Mouse (Mus musculus): ENCODE data around the gene Fam184a. TPM values are rescaled to one million over a fixed set of nuclear protein-coding genes. Genes with fewer than 3 reads are reported as not detected.
"Not testable (repeated sequence)": the region's sequence is repeated elsewhere in the genome, so short reads cannot be mapped to it uniquely, and the experiment has no call there.

Gene Fam184a
- polyA plus RNA-seq, 1 experiment from 2014 or later: 2.5 TPM

DNA sequence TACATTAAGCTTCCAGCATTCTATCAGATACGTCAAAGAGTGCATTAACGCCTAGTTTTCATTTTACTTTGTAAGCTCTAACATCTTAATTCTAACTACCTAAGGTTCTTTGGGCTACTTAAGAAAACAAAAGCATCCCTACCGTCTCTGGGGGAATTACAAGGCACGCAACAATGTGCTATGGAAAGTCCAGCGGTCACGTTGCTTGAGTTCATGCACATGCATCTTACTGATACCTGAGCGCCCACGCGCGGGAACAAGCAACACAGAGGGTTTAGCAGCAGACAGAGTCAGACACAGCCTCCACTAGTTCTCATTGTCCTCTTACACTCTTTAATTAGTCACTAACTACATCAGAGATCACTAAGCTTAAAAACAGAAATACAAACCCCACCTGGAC lies 116.8 kb downstream of the Fam184a start:
- Histone ChIP-seq H3K4me2 (no peak overlapping the region), H3K36me3 (no peaks in the 10 kb centered on the region), H3K4me1 (peaks cover 9% of the 10 kb centered on the region), H3K9me3 (no peaks in the 10 kb centered on the region), H3K4me3 (no peak overlapping the region), H3K9ac (no peak overlapping the region), H3K27ac (replicated peaks) (no peak overlapping the region), H3K27me3 (replicated peaks) (no peaks in the 10 kb centered on the region)
- WGBS: 78% methylated on average over 10 of the region's 10 CpGs
- ATAC-seq (ENCODE audit: extremely low read depth, insufficient number of reproducible peaks, low FRiP score, low TSS enrichment): no peak

DNA sequence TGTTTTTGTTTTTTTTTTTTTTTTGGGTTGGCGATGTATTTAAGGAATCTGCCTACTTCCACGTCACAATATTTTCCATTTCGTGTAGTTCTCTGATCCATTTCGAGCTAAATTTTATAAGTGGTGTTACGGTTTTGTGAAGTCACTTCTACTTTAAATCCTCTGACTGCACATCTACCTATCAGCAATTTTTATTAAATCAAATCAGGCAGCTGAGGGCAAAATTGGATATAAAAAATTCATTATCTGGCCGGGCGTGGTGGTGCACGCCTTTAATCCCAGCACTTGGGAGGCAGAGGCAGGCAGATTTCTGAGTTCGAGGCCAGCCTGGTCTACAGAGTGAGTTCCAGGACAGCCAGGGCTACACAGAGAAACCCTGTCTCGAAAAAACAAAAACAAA lies 120.6 kb downstream of the Fam184a start, which contains the start of gene Mcm9:
Mcm9 (minus strand) TSS at position 101 of the 400 bp plus-strand sequence.
- Histone ChIP-seq H3K4me1 (peaks cover 15% of the 10 kb centered on the region), H3K4me2 (peak within 1 kb of the TSS; percentile 67), H3K9ac (peak within 1 kb of the TSS; percentile 94), H3K4me3 (peak within 1 kb of the TSS; percentile 84), H3K27ac (replicated peaks) (peak within 1 kb of the TSS; percentile 94)
- H3K36me3 ChIP-seq; H3K27me3 ChIP-seq (replicated peaks); ATAC-seq (ENCODE audit: extremely low read depth, insufficient number of reproducible peaks, low FRiP score, low TSS enrichment); H3K9me3 ChIP-seq: not testable (repeated sequence)
- 53% methylated on average over 10 of the region's 10 CpGs for WGBS

DNA sequence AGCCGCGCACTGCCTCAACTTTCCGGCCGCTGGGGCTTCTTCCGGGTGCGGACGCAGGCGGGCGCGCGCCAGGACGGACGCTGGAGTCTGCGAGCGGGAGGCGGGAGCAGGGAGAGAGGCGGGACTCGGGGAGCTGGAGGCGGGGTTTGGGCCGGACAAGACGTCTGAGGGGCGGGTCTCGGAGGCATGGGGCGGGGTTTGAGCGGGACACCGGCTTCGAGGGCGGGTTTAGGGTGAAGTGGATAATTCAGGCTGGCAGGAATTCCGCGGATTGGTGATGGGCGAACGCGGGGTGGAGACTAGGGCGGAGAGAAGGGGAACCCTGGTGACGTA lies 121.0 kb downstream of the Fam184a start:
- no peaks in the 10 kb centered on the region for H3K27me3 ChIP-seq (replicated peaks)
- H3K9me3 ChIP-seq: no peaks in the 10 kb centered on the region
- H3K4me1 ChIP-seq: peaks cover 11% of the 10 kb centered on the region
- peak overlapping the region; percentile 67 for H3K4me2 ChIP-seq
- H3K9ac ChIP-seq: peak overlapping the region; percentile 94
- WGBS: under 1% methylated on average over 34 of the region's 35 CpGs
- peaks cover 10% of the 10 kb centered on the region for H3K36me3 ChIP-seq
- H3K4me3 ChIP-seq: peak overlapping the region; percentile 84
- ATAC-seq (ENCODE audit: extremely low read depth, insufficient number of reproducible peaks, low FRiP score, low TSS enrichment): peak; percentile 95
- peak overlapping the region; percentile 94 for H3K27ac ChIP-seq (replicated peaks)

DNA sequence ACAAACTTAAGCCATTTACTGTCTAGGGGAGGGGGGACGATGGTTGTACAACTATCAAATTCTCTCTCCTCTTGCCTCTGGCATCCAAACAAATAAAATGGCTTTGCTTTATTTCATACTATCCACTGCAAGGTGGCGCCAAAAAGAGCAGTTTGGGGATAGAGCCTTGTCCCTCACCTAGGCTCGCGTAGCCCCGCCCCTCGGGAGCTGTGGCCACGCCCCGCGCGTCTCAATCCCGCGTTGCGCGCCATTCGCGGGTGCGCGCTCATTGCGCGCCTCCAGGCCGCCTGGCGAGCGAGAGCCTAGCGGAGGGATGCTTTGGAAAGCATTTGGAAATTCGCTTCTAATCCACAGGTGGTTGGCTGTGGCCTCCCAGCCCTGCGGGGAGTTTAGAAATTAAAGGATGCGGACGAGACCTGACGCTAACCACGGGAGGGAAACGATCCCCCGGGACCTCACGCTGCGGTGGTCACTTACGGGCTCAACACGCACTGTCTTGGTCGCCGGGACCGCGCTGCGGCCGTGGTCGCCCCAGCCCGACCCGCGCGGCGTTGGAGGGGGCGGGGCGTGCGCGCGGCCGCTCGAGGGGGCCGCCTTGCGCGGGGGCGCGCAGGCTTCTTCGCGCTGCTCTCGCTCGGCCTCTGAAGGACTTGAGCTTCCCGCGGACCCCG lies 121.5 kb downstream of the Fam184a start:
- ATAC-seq (ENCODE audit: extremely low read depth, insufficient number of reproducible peaks, low FRiP score, low TSS enrichment): peak; percentile 75; the same call in 1 of the 2 replicates
- Histone ChIP-seq H3K27ac (replicated peaks) (peak overlapping the region; percentile 94), H3K4me1 (peaks cover 11% of the 10 kb centered on the region), H3K4me2 (peak overlapping the region; percentile 67), H3K36me3 (peaks cover 14% of the 10 kb centered on the region), H3K4me3 (peak overlapping the region; percentile 84), H3K9me3 (no peaks in the 10 kb centered on the region), H3K9ac (peak overlapping the region; percentile 94), H3K27me3 (replicated peaks) (no peaks in the 10 kb centered on the region)
- under 1% methylated on average over 64 of the region's 67 CpGs for WGBS

DNA sequence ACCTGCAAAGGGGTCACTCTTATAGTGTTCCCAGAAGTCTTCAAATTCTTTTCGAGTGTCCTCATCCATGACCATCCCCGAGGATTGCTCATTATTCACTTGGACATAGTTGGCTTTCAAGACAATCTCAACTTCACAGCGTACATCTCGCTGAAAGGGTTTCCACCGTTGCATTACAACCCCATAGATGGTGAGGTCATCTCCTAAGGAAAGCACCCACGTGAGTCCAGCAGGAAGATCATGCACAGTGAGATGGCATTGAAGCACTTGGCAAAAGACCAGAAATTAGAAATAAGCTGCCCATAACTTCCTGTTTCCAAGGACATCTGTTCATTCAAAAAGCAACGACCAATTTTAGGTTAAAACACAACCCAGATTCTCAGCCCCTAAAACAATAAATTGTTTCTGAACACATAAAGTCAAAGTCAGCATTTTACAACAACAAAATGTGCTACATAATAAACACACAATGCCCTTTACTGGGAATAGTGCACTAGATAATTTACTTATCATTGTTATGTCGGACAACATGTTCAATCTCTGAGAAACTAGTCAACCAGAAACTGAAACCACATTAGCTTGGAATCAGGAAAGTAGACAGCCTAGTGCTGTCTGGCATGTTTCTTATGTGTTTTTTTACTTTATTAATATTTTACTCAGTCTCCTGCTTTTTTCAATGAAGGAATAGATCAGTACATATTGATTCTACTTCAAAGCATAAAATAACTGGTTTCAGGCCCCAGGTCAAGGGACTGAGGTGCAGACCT lies 134.9 kb downstream of the Fam184a start:
- no peaks in the 10 kb centered on the region for H3K9me3 ChIP-seq
- no peak for ATAC-seq (ENCODE audit: extremely low read depth, insufficient number of reproducible peaks, low FRiP score, low TSS enrichment)
- no peak overlapping the region for H3K4me2 ChIP-seq
- WGBS: 72% methylated on average over 8 of the region's 8 CpGs
- peaks cover 60% of the 10 kb centered on the region for H3K36me3 ChIP-seq
- H3K4me3 ChIP-seq: no peak overlapping the region
- H3K27ac ChIP-seq (replicated peaks): no peak overlapping the region
- H3K27me3 ChIP-seq (replicated peaks): no peaks in the 10 kb centered on the region
- H3K4me1 ChIP-seq: peaks cover 4% of the 10 kb centered on the region; the same call in 1 of the 2 replicates
- H3K9ac ChIP-seq: no peak overlapping the region

DNA sequence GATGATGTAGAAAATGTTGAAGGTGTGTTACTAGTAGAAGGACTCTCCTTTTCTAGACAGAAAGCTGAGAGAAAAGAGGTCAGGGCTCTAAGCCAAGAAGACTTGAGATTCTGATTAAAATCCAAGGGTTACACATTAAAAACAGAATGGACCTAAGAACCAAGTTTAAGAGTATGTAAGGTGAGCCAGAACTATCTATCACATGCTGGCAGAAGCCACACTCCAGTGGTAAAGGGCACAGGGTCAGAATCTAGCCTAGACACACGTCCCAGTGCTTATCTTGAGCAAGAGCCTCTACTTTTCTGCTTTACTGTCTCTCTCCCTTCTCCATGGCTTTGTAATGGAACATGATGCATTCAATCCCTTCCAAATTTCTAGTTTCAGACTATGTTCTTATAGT lies 137.0 kb downstream of the Fam184a start:
- no peak overlapping the region for H3K27ac ChIP-seq (replicated peaks)
- peaks cover 4% of the 10 kb centered on the region; the same call in 1 of the 2 replicates for H3K4me1 ChIP-seq
- no peak for ATAC-seq (ENCODE audit: extremely low read depth, insufficient number of reproducible peaks, low FRiP score, low TSS enrichment)
- peaks cover 57% of the 10 kb centered on the region for H3K36me3 ChIP-seq
- H3K9me3 ChIP-seq: no peaks in the 10 kb centered on the region
- H3K4me2 ChIP-seq: no peak overlapping the region
- H3K4me3 ChIP-seq: no peak overlapping the region
- no peak overlapping the region for H3K9ac ChIP-seq
- WGBS: 42% methylated on average over 1 of the region's 1 CpGs
- H3K27me3 ChIP-seq (replicated peaks): no peaks in the 10 kb centered on the region

DNA sequence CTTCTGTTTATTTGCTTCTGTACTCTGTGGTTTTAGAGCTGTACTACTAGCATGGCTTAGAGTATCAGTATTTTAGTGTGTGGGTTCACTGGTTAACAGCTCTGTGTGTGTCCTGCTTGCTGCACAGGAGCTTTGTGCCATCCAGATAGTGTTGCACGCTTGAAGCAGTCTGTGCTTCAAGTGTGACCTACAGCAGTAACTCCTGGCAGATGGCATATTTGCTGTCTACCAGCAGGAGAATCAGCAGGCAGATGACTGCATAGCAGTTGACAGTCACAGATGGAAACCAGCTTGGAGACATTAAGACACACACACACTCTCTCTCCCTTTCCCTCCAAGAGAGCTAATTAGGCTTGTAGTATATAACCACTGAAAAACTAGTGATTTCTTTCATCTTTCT lies 138.8 kb downstream of the Fam184a start:
- WGBS: 78% methylated on average over 1 of the region's 1 CpGs
- Histone ChIP-seq H3K9ac (no peak overlapping the region), H3K36me3 (peaks cover 69% of the 10 kb centered on the region), H3K9me3 (no peaks in the 10 kb centered on the region), H3K27ac (replicated peaks) (no peak overlapping the region), H3K27me3 (replicated peaks) (no peaks in the 10 kb centered on the region), H3K4me3 (no peak overlapping the region), H3K4me1 (peaks cover 4% of the 10 kb centered on the region; the same call in 1 of the 2 replicates), H3K4me2 (no peak overlapping the region)
- no peak for ATAC-seq (ENCODE audit: extremely low read depth, insufficient number of reproducible peaks, low FRiP score, low TSS enrichment)

DNA sequence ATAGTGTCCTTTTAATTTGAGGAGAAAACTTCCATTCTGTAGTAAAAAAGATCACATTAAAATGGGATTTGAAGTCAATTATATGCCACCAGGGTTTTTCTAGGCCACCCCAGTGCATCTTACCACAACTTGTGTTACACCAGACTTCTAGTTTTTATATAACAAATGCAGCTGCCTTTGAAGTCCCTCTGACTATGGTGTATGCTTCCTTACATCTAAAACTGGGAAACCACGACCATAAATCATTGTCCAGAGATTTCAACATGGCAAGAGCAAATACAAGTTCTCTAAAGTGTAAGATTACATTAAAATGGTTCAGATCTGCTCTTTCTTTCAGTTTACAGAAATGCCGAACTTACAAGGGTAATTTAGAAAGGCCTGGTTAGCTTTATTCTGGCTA lies 142.6 kb downstream of the Fam184a start:
- Histone ChIP-seq H3K4me1 (no peaks in the 10 kb centered on the region), H3K36me3 (peaks cover 75% of the 10 kb centered on the region), H3K27me3 (replicated peaks) (no peaks in the 10 kb centered on the region), H3K9ac (no peak overlapping the region), H3K4me3 (no peak overlapping the region), H3K27ac (replicated peaks) (no peak overlapping the region), H3K4me2 (no peak overlapping the region), H3K9me3 (no peaks in the 10 kb centered on the region)
- no peak for ATAC-seq (ENCODE audit: extremely low read depth, insufficient number of reproducible peaks, low FRiP score, low TSS enrichment)
- WGBS: 85% methylated on average over 2 of the region's 2 CpGs

DNA sequence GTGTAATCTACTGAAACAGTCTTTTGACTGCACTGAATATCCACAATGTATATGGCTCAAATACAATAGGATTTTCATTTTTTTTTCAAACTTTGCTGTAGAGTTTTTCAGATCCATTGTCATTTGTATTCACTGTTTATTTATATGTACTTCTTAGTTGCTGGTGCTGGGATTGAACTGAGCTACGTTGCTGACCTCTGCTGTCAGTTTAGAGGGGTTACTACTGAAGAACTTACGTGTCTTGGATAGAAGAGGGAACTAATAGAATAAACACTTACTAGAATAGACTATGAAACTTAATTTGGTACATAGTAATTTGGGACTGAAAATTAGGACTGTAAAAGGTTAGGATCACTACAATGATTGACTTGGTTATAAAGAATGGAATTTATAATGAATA lies 145.6 kb downstream of the Fam184a start:
- ATAC-seq (ENCODE audit: extremely low read depth, insufficient number of reproducible peaks, low FRiP score, low TSS enrichment): no peak
- no peak overlapping the region for H3K4me2 ChIP-seq
- H3K9me3 ChIP-seq: no peaks in the 10 kb centered on the region
- H3K9ac ChIP-seq: no peak overlapping the region
- H3K36me3 ChIP-seq: peaks cover 85% of the 10 kb centered on the region
- no peak overlapping the region for H3K27ac ChIP-seq (replicated peaks)
- WGBS: 73% methylated on average over 2 of the region's 2 CpGs
- H3K4me1 ChIP-seq: peaks cover 9% of the 10 kb centered on the region
- no peaks in the 10 kb centered on the region for H3K27me3 ChIP-seq (replicated peaks)
- H3K4me3 ChIP-seq: no peak overlapping the region

DNA sequence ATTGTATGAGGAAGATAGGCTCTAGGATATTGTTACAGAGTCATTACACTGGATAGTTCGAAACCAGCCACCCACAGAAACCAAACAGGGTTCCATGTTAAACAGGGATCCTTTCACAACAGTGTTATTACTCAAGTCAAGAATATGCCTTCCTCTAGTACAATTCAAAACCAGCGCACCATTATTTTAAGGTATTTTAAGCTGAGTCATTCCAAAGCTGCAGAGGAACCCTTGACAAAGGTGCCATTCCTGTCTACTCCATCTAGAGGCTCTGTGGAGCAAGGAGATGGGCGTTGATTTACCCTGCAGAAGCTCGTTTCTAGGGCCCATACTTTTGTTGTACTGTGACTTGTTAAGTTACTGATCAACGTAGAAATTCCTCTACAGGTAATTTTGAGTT lies 152.1 kb downstream of the Fam184a start:
- 50% methylated on average over 5 of the region's 5 CpGs for whole genome bisulfite sequencing
- H3K36me3 ChIP-seq: peaks cover 39% of the 10 kb centered on the region
- ATAC-seq (ENCODE audit: extremely low read depth, insufficient number of reproducible peaks, low FRiP score, low TSS enrichment): no peak
- H3K4me2 ChIP-seq: peak overlapping the region; percentile 85
- H3K27me3 ChIP-seq (replicated peaks): no peaks in the 10 kb centered on the region
- H3K9me3 ChIP-seq: no peaks in the 10 kb centered on the region
- no peak overlapping the region for H3K27ac ChIP-seq (replicated peaks)
- peaks cover 39% of the 10 kb centered on the region for H3K4me1 ChIP-seq
- H3K4me3 ChIP-seq: peak overlapping the region; percentile 95
- H3K9ac ChIP-seq: 0 out of 2 replicates have a peak overlapping the region, but pooled peaks have one; percentile 1

DNA sequence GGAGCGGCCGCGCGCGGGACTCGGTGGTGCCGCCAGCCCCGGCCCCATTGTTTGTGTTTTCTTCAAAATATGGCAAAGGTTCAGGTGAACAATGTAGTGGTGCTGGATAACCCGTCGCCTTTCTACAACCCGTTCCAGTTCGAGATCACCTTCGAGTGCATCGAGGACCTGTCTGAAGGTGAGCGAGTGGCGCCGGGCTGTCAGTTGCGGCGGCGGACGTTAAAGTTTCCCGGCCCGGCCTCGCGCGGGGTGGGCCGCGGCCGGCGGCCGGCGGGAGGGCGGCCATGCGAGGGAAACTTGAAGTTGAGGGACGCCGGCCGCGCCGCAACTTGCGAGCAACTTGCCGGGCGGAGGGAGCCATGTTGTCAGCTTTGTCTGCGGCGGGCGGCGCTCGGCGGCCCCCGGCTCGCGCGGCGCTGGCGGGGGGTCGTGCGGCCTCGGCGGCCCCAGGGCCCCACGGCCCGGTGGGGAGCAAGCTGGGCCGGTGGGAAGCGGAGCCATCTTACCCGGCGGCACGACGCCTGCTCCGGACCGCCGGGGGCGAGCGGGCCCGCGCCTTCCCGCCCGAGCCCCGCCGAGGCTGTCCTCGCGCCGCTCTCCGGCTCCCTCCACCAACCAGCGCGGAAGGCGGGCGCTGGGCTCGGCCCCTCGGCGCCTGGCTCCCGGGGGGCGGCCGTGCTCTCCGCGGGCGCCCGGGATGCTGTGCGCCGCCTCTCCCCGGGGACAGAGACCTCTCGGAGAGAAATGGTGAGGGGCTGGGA lies 153.6 kb downstream of the Fam184a start:
- H3K36me3 ChIP-seq: peaks cover 24% of the 10 kb centered on the region
- peak overlapping the region; percentile 85 for H3K4me2 ChIP-seq
- H3K4me1 ChIP-seq: peaks cover 39% of the 10 kb centered on the region
- WGBS: under 1% methylated on average over 65 of the region's 99 CpGs
- no peaks in the 10 kb centered on the region for H3K9me3 ChIP-seq
- no peaks in the 10 kb centered on the region for H3K27me3 ChIP-seq (replicated peaks)
- H3K4me3 ChIP-seq: peak overlapping the region; percentile 95
- ATAC-seq (ENCODE audit: extremely low read depth, insufficient number of reproducible peaks, low FRiP score, low TSS enrichment): peak; percentile 37; the same call in 1 of the 2 replicates
- peak overlapping the region; percentile 99 for H3K9ac ChIP-seq
- peak overlapping the region; percentile 99 for H3K27ac ChIP-seq (replicated peaks)

Data from heart, embryonic 13.5 days (tissue).